Mouse (Mus musculus) E14TG2a.4 (cell line): Measurements from ENCODE around the gene Tmem229b.

Experiments
- H3K27me3 ChIP-seq: 2 replicates; pipeline ENCODE4 v1.6.1; 2014; ENCODE audit warnings: low read length, control low read depth; ENCODE audit not compliant: insufficient read depth
- H3K36me3 ChIP-seq: 2 replicates; pipeline ENCODE4 v1.6.1; 2014; ENCODE audit warnings: low read length, control low read depth; ENCODE audit not compliant: insufficient read depth
- H3K4me1 ChIP-seq: replicated peaks from 2 replicates; pipeline ENCODE4 v1.6.1; 2014; ENCODE audit warnings: low read depth, low read length, control low read depth
- H3K4me3 ChIP-seq: replicated peaks from 2 replicates; pipeline ENCODE4 v1.5.1; 2014; ENCODE audit warnings: mild to moderate bottlenecking, low read length
- H3K9me3 ChIP-seq: 2 replicates; pipeline ENCODE4 v1.6.1; 2014; ENCODE audit warnings: low read length, control low read depth
- CTCF ChIP-seq: conservative IDR thresholded peaks from 2 replicates; pipeline ENCODE4 v1.5.1; 2014; ENCODE audit warnings: low read length
- NANOG ChIP-seq: IDR thresholded peaks from 2 replicates; pipeline ENCODE4 v1.6.1; 2014; ENCODE audit warnings: borderline replicate concordance, low read length, mixed read lengths
- POU5F1 ChIP-seq: IDR thresholded peaks from 2 replicates; pipeline ENCODE4 v1.6.1; 2014; ENCODE audit warnings: low read length, borderline replicate concordance

Tmem229b gene

DNA sequence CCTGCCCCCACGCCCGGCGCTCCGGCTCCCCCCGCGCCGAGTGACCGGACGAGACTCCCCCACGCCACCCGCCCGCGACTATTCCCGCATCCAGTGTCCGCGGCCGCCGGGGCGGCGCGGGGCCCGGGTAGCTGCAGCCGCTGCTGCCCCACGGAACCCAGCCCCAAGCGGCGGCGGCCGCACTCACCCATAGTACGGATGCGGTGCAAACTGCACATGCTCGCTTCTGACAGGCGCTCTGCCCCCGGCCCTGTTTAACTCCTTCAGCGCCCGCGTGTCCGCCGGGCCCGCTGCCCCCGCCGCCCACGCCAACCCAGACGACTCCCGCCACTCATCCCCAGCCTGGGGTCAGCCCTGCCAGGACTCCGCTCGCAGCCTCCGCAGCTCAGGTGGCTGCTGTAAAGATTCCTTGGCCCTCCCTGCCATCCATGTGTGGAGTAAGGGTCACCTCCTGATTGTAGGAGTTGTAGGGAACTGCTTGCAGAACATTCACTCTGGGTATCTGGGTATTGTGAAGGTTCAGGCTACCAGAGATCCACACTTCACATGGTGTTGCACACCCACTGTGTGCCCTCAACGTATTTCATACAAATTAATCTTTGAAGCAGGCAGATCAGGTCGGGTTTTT is at the start of gene Tmem229b:
Gene Tmem229b (minus strand): TSS at position 502 of the 628 bp plus-strand sequence.
- TF ChIP-seq NANOG, result no peak
- no peak for TF ChIP-seq POU5F1
- TF ChIP-seq CTCF, result no peak

DNA sequence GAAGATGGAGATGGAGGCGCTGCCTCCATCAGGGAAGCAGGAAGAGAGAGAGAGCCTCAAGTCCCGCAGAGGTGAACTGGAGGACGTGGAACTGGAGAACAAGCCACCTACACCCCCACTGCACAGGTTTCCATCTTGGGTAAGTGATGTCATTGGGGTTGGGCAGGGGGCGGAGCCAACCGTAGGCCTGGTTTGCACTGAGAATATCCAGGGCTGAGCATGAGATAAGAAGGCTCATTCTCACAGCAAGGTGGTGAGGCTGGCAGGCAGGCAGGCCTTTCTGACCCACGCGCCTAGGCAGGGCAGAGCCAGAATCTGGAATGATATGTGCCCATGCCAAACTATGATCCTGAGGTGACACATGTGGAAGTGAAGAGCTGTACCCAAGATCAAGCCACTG is 47.8 kb upstream of the Tmem229b start:
- Histone ChIP-seq H3K27me3 (no peaks in the 10 kb centered on the region), H3K4me1 (peaks cover 26% of the 10 kb centered on the region), H3K9me3 (peaks cover 11% of the 10 kb centered on the region), H3K4me3 (0 out of 2 replicates have a peak overlapping the region, but pooled peaks have one; percentile 17), H3K36me3 (peaks cover 65% of the 10 kb centered on the region)
- TF ChIP-seq NANOG, result no peak
- no peak for TF ChIP-seq POU5F1
- TF ChIP-seq CTCF, result no peak

More for the DNA sequence above, at the start of gene Tmem229b:
- Histone ChIP-seq H3K36me3 (no peaks in the 10 kb centered on the region), H3K4me3 (peak within 1 kb of the TSS; percentile 96), H3K27me3 (peaks cover 51% of the 10 kb centered on the region), H3K4me1 (peaks cover 29% of the 10 kb centered on the region), H3K9me3 (no peaks in the 10 kb centered on the region)

DNA sequence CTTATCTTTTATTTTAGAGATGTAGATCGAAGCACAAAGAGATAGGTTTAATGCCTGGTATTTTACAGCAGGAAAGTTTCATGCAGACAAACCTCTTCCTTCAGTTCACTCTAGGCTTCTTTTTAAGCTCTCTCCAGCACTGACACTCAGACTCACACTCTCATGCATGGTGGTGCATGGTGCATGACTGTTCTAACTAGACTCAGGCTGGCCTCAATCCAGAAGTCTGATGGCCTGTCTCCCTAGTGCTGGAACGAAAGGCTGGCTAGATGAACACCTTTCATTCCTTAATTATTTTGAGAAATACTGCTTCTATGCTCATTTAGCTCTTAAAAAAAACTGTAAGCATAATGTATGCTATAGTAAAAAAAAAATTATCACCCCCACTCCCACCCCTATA is 44.6 kb upstream of the Tmem229b start:
- peaks cover 78% of the 10 kb centered on the region for H3K36me3 ChIP-seq
- peaks cover 28% of the 10 kb centered on the region for H3K4me1 ChIP-seq
- H3K27me3 ChIP-seq, result no peaks in the 10 kb centered on the region
- no peaks in the 10 kb centered on the region for H3K9me3 ChIP-seq
- TF ChIP-seq NANOG, result no peak
- no peak for TF ChIP-seq POU5F1
- no peak for TF ChIP-seq CTCF
- no peak overlapping the region for H3K4me3 ChIP-seq

DNA sequence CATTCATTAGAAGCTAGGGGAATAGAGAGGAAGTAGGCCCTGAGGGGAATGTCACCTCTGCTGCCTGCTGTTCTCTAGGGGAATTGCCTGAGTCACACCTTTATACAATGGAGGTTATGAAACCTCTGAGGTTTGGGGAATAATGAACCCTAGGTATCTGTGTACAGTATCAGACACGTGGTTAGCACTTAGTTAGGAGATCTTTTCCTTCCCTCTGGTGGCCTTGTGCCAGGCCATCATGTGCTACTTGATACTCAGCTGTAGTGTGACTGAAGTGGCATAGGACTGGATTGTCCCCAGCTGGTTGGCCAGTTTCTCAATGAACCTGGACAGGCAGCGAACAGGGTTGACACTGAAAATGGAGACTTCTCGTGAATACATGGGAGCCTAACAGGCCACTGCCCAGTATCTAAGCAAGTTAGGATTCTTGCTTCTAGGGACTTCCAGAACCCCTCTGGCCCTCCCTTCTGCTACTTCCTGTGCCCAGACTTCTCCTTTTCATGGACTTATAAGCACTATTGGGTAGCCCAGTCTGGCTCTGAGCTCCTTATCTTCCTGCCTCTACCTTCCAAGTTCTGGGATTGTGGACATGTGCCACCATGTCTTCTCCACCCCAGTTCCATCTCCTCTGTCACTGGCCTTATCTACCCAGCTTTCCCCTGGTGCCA is 43.3 kb upstream of the Tmem229b start:
- Histone ChIP-seq H3K36me3 (peaks cover 75% of the 10 kb centered on the region), H3K9me3 (no peaks in the 10 kb centered on the region), H3K27me3 (no peaks in the 10 kb centered on the region), H3K4me1 (peaks cover 28% of the 10 kb centered on the region), H3K4me3 (no peak overlapping the region)
- no peak for TF ChIP-seq CTCF
- TF ChIP-seq POU5F1, result no peak
- no peak for TF ChIP-seq NANOG

DNA sequence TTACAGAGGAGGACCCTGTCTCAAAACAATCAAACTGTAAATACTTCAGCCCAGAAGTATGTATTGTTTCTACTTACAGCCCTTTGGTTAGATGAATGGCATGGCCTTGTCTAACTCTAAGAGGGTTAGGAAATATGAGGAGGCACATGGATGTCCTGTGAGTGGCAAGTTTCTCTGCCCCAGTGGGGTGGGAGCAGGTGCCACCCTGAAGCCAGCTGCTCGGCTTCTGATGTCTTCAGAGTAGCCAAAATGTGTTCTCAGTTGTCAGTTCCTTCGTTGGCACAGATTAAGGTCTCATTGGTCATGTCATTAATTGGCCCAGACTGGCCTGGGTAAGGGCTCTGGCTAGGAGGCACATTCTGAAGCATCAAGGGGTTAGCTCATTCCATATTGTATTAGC is 42.4 kb upstream of the Tmem229b start:
- Histone ChIP-seq H3K4me3 (no peak overlapping the region), H3K36me3 (peaks cover 70% of the 10 kb centered on the region), H3K4me1 (peaks cover 21% of the 10 kb centered on the region), H3K27me3 (no peaks in the 10 kb centered on the region), H3K9me3 (no peaks in the 10 kb centered on the region)
- no peak for TF ChIP-seq POU5F1
- TF ChIP-seq NANOG, result no peak
- no peak for TF ChIP-seq CTCF

DNA sequence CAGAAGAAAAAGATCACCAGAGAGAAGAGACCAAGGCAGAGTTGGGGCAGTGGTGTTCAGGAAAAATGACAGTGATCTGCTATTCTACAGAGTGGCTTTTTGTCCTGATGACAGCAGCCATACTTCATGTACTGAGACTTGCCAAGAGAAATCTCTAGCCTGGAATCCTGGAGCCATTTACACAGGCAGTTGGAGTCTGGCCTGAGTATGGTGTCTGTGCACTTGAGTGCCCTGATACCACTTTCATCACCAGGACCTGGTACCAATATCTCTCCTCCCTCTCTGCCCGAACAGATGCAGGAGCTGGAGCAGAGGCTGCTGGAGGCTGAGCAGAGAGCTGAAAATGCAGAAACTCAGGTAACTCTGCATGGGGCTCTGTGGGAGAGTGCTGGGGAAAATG is 41.5 kb upstream of the Tmem229b start:
- Histone ChIP-seq H3K4me1 (peaks cover 12% of the 10 kb centered on the region), H3K27me3 (no peaks in the 10 kb centered on the region), H3K9me3 (no peaks in the 10 kb centered on the region), H3K4me3 (no peak overlapping the region), H3K36me3 (peaks cover 68% of the 10 kb centered on the region)
- TF ChIP-seq CTCF, result no peak
- TF ChIP-seq NANOG, result no peak
- TF ChIP-seq POU5F1, result no peak

DNA sequence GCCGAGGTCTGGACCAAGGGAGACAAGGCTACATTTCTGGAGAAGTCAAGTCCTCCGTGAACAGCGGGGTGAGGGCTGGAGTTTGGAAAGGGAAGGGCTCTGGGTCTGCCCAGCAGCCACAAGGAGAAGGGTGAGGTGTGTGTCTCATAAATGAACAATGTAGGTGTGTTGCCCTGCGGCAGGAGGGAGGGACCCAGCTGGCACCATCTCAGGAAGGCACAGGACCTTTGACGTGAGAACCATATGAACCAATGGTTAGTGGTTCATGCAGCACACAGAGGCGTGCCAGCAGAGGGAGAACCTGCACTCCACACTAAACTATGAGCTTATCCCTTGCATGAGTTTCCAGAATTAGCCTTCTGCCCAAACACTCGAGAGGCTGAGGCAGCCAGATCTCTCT is 39.8 kb upstream of the Tmem229b start:
- H3K4me3 ChIP-seq, result no peak overlapping the region
- H3K4me1 ChIP-seq, result peaks cover 14% of the 10 kb centered on the region
- H3K36me3 ChIP-seq, result peaks cover 72% of the 10 kb centered on the region
- TF ChIP-seq CTCF (no peak), NANOG (no peak), POU5F1 (no peak)
- H3K9me3 ChIP-seq, result no peaks in the 10 kb centered on the region
- H3K27me3 ChIP-seq, result no peaks in the 10 kb centered on the region

DNA sequence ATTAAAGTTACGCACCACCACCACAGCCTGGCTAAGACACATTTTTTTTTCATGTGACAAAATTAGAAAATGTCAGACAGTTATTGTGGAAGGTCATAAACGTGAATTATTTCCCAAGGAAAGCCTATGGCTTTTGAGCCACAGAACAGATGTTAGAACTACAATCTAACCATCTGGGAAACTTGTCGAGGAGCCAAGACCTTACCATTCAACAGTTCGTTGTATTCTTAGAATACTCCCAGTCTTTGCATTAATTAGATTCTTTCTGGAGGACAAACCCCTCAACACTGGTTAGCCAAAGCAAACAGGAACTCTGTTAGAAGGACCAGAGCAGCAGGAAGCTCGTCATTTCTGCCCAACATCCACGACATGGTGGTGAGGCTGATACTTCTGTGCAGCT is 38.7 kb upstream of the Tmem229b start:
- Histone ChIP-seq H3K36me3 (peaks cover 71% of the 10 kb centered on the region), H3K4me1 (peaks cover 24% of the 10 kb centered on the region), H3K4me3 (no peak overlapping the region), H3K27me3 (no peaks in the 10 kb centered on the region), H3K9me3 (no peaks in the 10 kb centered on the region)
- TF ChIP-seq CTCF (no peak), NANOG (no peak), POU5F1 (no peak)
